Mouse (Mus musculus) heart, postnatal 0 days (tissue): ENCODE data around the gene Gtf2ird2. TPM values are rescaled to one million over a fixed set of nuclear protein-coding genes. Genes with fewer than 3 reads are reported as not detected.

ENCODE experiments used
- ATAC-seq: fragments of 200-750 bp; cut with Nextera tagmentation; 2 replicates; pipeline ENCODE4 v1.8.0; 2017; ENCODE audit warnings: low read depth, moderate number of reproducible peaks, moderate library complexity; ENCODE audit not compliant: insufficient read depth
- DNase-seq: peaks from one replicate; pipeline ENCODE4 v3.0.0-alpha.2; 2016; ENCODE audit warnings: low spot score
- H3K27ac ChIP-seq: fragments of 300-500 bp; sonication (generic); 2 replicates; pipeline ENCODE4 v1.5.1; 2014; ENCODE audit warnings: low read depth, mild to moderate bottlenecking
- H3K27me3 ChIP-seq: fragments of 300-500 bp; sonication (generic); 2 replicates; pipeline ENCODE4 v1.6.1; 2014; ENCODE audit warnings: low read length, mixed read lengths; ENCODE audit not compliant: control insufficient read depth, insufficient read depth
- H3K36me3 ChIP-seq: fragments of 300-500 bp; sonication (generic); replicated peaks from 2 replicates; pipeline ENCODE4 v1.6.1; 2014; ENCODE audit warnings: low read length, mixed read lengths; ENCODE audit not compliant: control insufficient read depth, insufficient read depth
- H3K4me1 ChIP-seq: fragments of 300-500 bp; sonication (generic); 2 replicates; pipeline ENCODE4 v1.6.1; 2014; ENCODE audit warnings: antibody characterized with exemption; ENCODE audit not compliant: control insufficient read depth, insufficient read depth
- H3K4me2 ChIP-seq: fragments of 300-500 bp; sonication (generic); 2 replicates; pipeline ENCODE4 v1.6.1; 2014; ENCODE audit warnings: low read depth, mild to moderate bottlenecking, low read length, moderate library complexity
- H3K4me3 ChIP-seq: fragments of 300-500 bp; sonication (generic); 2 replicates; pipeline ENCODE4 v1.5.1; 2014; ENCODE audit warnings: low read depth, low read length
- H3K9ac ChIP-seq: fragments of 300-500 bp; sonication (generic); replicated peaks from 2 replicates; pipeline ENCODE4 v1.6.1; 2014; ENCODE audit warnings: low read depth, low read length, mixed read lengths
- H3K9me3 ChIP-seq: fragments of 300-500 bp; sonication (generic); replicated peaks from 2 replicates; pipeline ENCODE4 v1.6.1; 2016; ENCODE audit warnings: low read length; ENCODE audit not compliant: control insufficient read depth
- CTCF ChIP-seq: IDR thresholded peaks from 2 replicates; pipeline ENCODE4 v1.5.1; 2016; ENCODE audit warnings: antibody characterized with exemption, control low read depth, low read depth
- EP300 ChIP-seq: IDR thresholded peaks from 2 replicates; pipeline ENCODE4 v1.6.1; 2016; ENCODE audit warnings: antibody characterized with exemption, low read depth
- WGBS: fragments of 180-500 bp; shearing (Covaris S2); extraction: QIAGEN DNeasy Blood & Tissue Kit; methylation state at CpG from one replicate; pipeline ENCODE4 v1.1.7; 2014; 5-methylcytosine and 5-hydroxymethylcytosine counted together
- polyA plus RNA-seq: library from polyadenylated mRNA; unstranded; fragments of >200 nt; fragmentation: Nextera tagmentation; extraction: Ambion mirVana; gene quantifications from 2 replicates; pipeline ENCODE4 v1.2.1, GENCODE M21; 2015
- total RNA-seq: library from RNA; depleted of rRNA; stranded (reverse); fragments of >200 nt; gene quantifications from 2 replicates; pipeline ENCODE4 v1.2.3, GENCODE M21; 2014; ENCODE audit warnings: low replicate concordance

The Gtf2ird2 gene
- total and polyA plus RNA-seq, 2 experiments from 2014 or later = 4.2 to 25.1 TPM

- no peaks in the 10 kb centered on the region for H3K27me3 ChIP-seq
- TF ChIP-seq EP300 = no peak
- TF ChIP-seq CTCF = no peak
- DNase-seq = no peak
- no peaks in the 10 kb centered on the region for H3K4me1 ChIP-seq
- ATAC-seq = no peak
- no peaks in the 10 kb centered on the region for H3K9me3 ChIP-seq
- peaks cover 16% of the 10 kb centered on the region for H3K36me3 ChIP-seq
- H3K27ac ChIP-seq = no peak overlapping the region
- no peak overlapping the region for H3K4me2 ChIP-seq
- H3K4me3 ChIP-seq = no peak overlapping the region
- H3K9ac ChIP-seq = no peak overlapping the region
- WGBS = 82% methylated on average over 8 of the region's 8 CpGs
Measured at GRCm38 (mm10) chr5:134193664-134194063, 9.8 kb downstream of the Gtf2ird2 start.

GRCm38 (mm10) chr5:134206721-134207120, 22.9 kb downstream of the Gtf2ird2 start:
- Histone ChIP-seq H3K27me3 (no peaks in the 10 kb centered on the region), H3K36me3 (peaks cover 10% of the 10 kb centered on the region; the same call in 1 of the 2 replicates), H3K9me3 (no peaks in the 10 kb centered on the region), H3K27ac (no peak overlapping the region), H3K4me3 (no peak overlapping the region), H3K9ac (no peak overlapping the region), H3K4me2 (no peak overlapping the region), H3K4me1 (no peaks in the 10 kb centered on the region)
- 75% methylated on average over 10 of the region's 10 CpGs for WGBS
- TF ChIP-seq CTCF (no peak), EP300 (no peak)
- ATAC-seq = no peak
- DNase-seq = no peak

- Histone ChIP-seq H3K9ac (no peak overlapping the region), H3K27me3 (no peaks in the 10 kb centered on the region), H3K36me3 (0 out of 2 replicates have a peak, but pooled peaks cover 7% of the 10 kb centered on the region), H3K9me3 (no peaks in the 10 kb centered on the region), H3K4me3 (no peak overlapping the region), H3K27ac (no peak overlapping the region), H3K4me1 (no peaks in the 10 kb centered on the region), H3K4me2 (no peak overlapping the region)
- ATAC-seq = no peak; the same call in 1 of the 2 replicates
- WGBS = 48% methylated on average over 11 of the region's 11 CpGs
- no peak for DNase-seq
- TF ChIP-seq CTCF (no peak), EP300 (no peak)
Measured at GRCm38 (mm10) chr5:134209931-134210554, 26.2 kb downstream of the Gtf2ird2 start.

GRCm38 (mm10) chr5:134214021-134214806, 30.4 kb downstream of the Gtf2ird2 start:
- Histone ChIP-seq H3K9ac (no peak overlapping the region), H3K27me3 (no peaks in the 10 kb centered on the region), H3K36me3 (0 out of 2 replicates have a peak, but pooled peaks cover 18% of the 10 kb centered on the region), H3K4me1 (no peaks in the 10 kb centered on the region), H3K27ac (no peak overlapping the region), H3K9me3 (no peaks in the 10 kb centered on the region), H3K4me2 (no peak overlapping the region), H3K4me3 (no peak overlapping the region)
- no peak for ATAC-seq
- TF ChIP-seq EP300 = no peak
- no peak for TF ChIP-seq CTCF
- 52% methylated on average over 12 of the region's 12 CpGs for WGBS
- no peak for DNase-seq

- Histone ChIP-seq H3K4me3 (no peak overlapping the region), H3K9me3 (no peaks in the 10 kb centered on the region), H3K4me2 (no peak overlapping the region), H3K36me3 (0 out of 2 replicates have a peak, but pooled peaks cover 16% of the 10 kb centered on the region), H3K4me1 (no peaks in the 10 kb centered on the region), H3K27me3 (peaks cover 11% of the 10 kb centered on the region), H3K27ac (no peak overlapping the region), H3K9ac (no peak overlapping the region)
- ATAC-seq (no peak), DNase-seq (no peak)
- WGBS = 91% methylated on average over 7 of the region's 7 CpGs
- no peak for TF ChIP-seq EP300
- no peak for TF ChIP-seq CTCF
Measured at GRCm38 (mm10) chr5:134217900-134218299, 34.1 kb downstream of the Gtf2ird2 start.
